Mouse (Mus musculus) limb, embryonic 11.5 days (tissue): ENCODE data around the gene Gm20696. TPM values are rescaled to one million over a fixed set of nuclear protein-coding genes. Genes with fewer than 3 reads are reported as not detected.

Experiments
- ATAC-seq: fragments of 200-750 bp; cut with Nextera tagmentation; 2 replicates; pipeline ENCODE4 v1.8.0; 2017; ENCODE audit warnings: low read depth; ENCODE audit not compliant: insufficient number of reproducible peaks, low FRiP score, low TSS enrichment
- DNase-seq: peaks from one replicate; pipeline ENCODE4 v3.0.0-alpha.2; 2015; ENCODE audit warnings: low spot score
- H3K27ac ChIP-seq: fragments of 300-500 bp; sonication (generic); replicated peaks from 2 replicates; pipeline ENCODE4 v1.5.1; 2014; ENCODE audit warnings: low read depth, mild to moderate bottlenecking, low read length
- H3K27me3 ChIP-seq: fragments of 300-500 bp; sonication (generic); 2 replicates; pipeline ENCODE4 v1.6.1; 2014; ENCODE audit warnings: mild to moderate bottlenecking, low read length, mixed read lengths; ENCODE audit not compliant: control insufficient read depth, insufficient read depth
- H3K36me3 ChIP-seq: fragments of 300-500 bp; sonication (generic); 2 replicates; pipeline ENCODE4 v1.6.1; 2014; ENCODE audit warnings: mild to moderate bottlenecking, low read length, moderate library complexity, mixed read lengths; ENCODE audit not compliant: control insufficient read depth, insufficient read depth
- H3K4me1 ChIP-seq: fragments of 300-500 bp; sonication (generic); 2 replicates; pipeline ENCODE4 v1.6.1; 2014; ENCODE audit warnings: low read length, mixed read lengths; ENCODE audit not compliant: control insufficient read depth, insufficient read depth
- H3K4me2 ChIP-seq: fragments of 300-500 bp; sonication (generic); 2 replicates; pipeline ENCODE4 v1.6.1; 2014; ENCODE audit warnings: low read depth, mild to moderate bottlenecking, moderate library complexity; ENCODE audit not compliant: severe bottlenecking
- H3K4me3 ChIP-seq: fragments of 300-500 bp; sonication (generic); 2 replicates; pipeline ENCODE4 v1.5.1; 2014; ENCODE audit warnings: low read depth, low read length
- H3K9ac ChIP-seq: fragments of 300-500 bp; sonication (generic); 2 replicates; pipeline ENCODE4 v1.6.1; 2014; ENCODE audit warnings: mild to moderate bottlenecking, low read length
- H3K9me3 ChIP-seq: fragments of 300-500 bp; sonication (generic); 2 replicates; pipeline ENCODE4 v1.6.1; 2016; ENCODE audit warnings: low read length; ENCODE audit not compliant: control insufficient read depth
- WGBS: fragments of 180-500 bp; shearing (Covaris S2); extraction: QIAGEN DNeasy Blood & Tissue Kit; methylation state at CpG from one replicate; pipeline ENCODE4 v1.1.7; 2014; 5-methylcytosine and 5-hydroxymethylcytosine counted together
- polyA plus RNA-seq: library from polyadenylated mRNA; unstranded; fragments of >200 nt; fragmentation: Nextera tagmentation; extraction: Ambion mirVana; gene quantifications from 2 replicates; pipeline ENCODE4 v1.2.1, GENCODE M21; 2014

Gene Gm20696
- polyA plus RNA-seq, 1 experiment from 2014 or later = 4.0 TPM

DNA sequence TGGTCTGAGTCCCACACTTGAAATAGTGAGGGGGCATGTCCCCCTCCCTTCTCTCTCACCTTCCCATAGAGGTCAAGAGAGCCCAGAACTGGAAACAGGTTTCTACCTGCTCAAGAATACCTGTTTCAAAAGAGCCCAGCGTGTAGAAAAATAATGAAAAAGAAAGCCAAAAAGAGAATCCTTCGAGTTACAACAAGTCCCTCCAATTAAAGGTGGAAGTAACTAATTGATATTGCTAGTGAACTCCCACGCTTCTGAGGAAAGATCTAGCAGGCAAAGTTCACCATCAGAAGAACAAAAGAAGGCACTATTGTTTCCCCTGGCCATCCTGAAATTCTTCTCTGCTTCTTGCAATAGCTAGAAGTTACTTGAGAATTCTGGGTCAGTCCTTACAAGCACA is 297.4 kb downstream of the Gm20696 start:
- no peak overlapping the region for H3K9ac ChIP-seq
- no peak overlapping the region for H3K4me3 ChIP-seq
- ATAC-seq = no peak
- no peak for DNase-seq
- no peaks in the 10 kb centered on the region for H3K27me3 ChIP-seq
- no peak overlapping the region for H3K27ac ChIP-seq
- H3K4me2 ChIP-seq = no peak overlapping the region
- H3K4me1 ChIP-seq = no peaks in the 10 kb centered on the region
- H3K9me3 ChIP-seq = no peaks in the 10 kb centered on the region
- H3K36me3 ChIP-seq = no peaks in the 10 kb centered on the region
- WGBS = 81% methylated on average over 3 of the region's 3 CpGs

DNA sequence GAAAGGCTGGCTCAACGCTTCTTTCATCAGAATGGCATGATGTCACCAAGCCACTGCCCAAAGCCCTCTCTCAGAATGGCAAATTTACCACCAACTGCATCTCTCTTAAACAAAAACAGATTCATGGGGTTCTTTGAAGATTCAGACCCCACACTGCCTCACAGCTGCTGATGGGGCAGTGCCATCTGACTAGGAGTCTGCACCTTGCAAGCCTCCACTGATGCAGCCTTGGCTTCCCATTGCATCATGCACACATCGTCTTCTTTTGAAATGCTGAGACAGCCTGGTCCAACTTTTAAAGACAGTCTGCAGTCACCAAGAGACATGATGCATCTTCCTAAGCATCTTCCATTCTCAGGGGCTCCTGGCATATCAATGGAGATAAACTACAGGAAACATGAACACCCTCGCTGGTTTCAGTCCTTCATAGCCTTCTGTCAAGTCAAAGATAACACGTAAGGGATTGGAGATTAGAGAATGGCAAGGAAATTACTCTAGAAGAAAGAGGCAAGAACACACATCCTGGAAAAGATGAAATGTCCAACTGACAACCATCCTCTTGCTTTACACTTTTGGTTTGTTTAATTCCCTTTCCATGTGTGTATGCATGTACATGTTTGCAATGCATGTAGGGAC is 298.4 kb downstream of the Gm20696 start:
- ATAC-seq (no peak), DNase-seq (no peak)
- H3K9me3 ChIP-seq = no peaks in the 10 kb centered on the region
- no peak overlapping the region for H3K9ac ChIP-seq
- no peaks in the 10 kb centered on the region for H3K4me1 ChIP-seq
- no peak overlapping the region for H3K4me2 ChIP-seq
- no peaks in the 10 kb centered on the region for H3K27me3 ChIP-seq
- WGBS = 81% methylated on average over 4 of the region's 4 CpGs
- H3K36me3 ChIP-seq = no peaks in the 10 kb centered on the region
- H3K27ac ChIP-seq = no peak overlapping the region
- no peak overlapping the region for H3K4me3 ChIP-seq

DNA sequence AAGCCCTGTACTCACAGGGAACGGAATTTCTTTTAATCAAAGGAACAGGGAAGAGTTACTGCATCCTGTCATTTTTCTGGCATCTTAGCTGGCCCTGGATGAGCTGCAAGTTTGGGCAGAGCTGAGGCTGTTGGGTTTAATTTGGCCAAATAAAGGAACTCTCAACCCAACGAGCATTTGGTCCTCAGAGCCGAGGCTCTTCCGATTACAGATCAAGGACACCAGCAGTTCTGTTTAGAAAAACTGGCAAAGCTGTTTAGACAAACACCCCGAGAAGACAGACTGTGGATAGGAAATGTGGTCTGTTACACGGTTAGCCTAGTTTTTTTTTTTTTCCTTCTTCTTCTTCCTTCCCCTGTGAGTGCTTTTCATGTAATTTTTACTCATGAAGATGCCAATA is 302.1 kb downstream of the Gm20696 start:
- no peaks in the 10 kb centered on the region for H3K4me1 ChIP-seq
- no peaks in the 10 kb centered on the region for H3K9me3 ChIP-seq
- no peaks in the 10 kb centered on the region for H3K27me3 ChIP-seq
- no peaks in the 10 kb centered on the region for H3K36me3 ChIP-seq
- no peak overlapping the region for H3K27ac ChIP-seq
- H3K4me2 ChIP-seq = no peak overlapping the region
- ATAC-seq (no peak), DNase-seq (no peak)
- WGBS = 50% methylated on average over 6 of the region's 6 CpGs
- H3K9ac ChIP-seq = no peak overlapping the region
- no peak overlapping the region for H3K4me3 ChIP-seq

GRCm38 (mm10) chr6:99360581-99360980 is 306.0 kb downstream of the Gm20696 start:
- 90% methylated on average over 4 of the region's 4 CpGs for WGBS

GRCm38 (mm10) chr6:99359765-99360499 is 306.7 kb downstream of the Gm20696 start:
- no peak overlapping the region for H3K27ac ChIP-seq
- 85% methylated on average over 6 of the region's 6 CpGs for WGBS
- no peak for DNase-seq

More at GRCm38 (mm10) chr6:99360581-99360980, 306.0 kb downstream of the Gm20696 start:
- DNase-seq = no peak
- H3K4me2 ChIP-seq = no peak overlapping the region
- no peak overlapping the region for H3K4me3 ChIP-seq
- H3K9ac ChIP-seq = no peak overlapping the region
- H3K36me3 ChIP-seq = no peaks in the 10 kb centered on the region
- no peaks in the 10 kb centered on the region for H3K4me1 ChIP-seq
- no peak for ATAC-seq
- H3K9me3 ChIP-seq = no peaks in the 10 kb centered on the region
- H3K27me3 ChIP-seq = no peaks in the 10 kb centered on the region
- no peak overlapping the region for H3K27ac ChIP-seq

GRCm38 (mm10) chr6:99359036-99359698 is 307.4 kb downstream of the Gm20696 start:
- H3K9me3 ChIP-seq = no peaks in the 10 kb centered on the region
- no peak overlapping the region for H3K27ac ChIP-seq
- 84% methylated on average over 9 of the region's 9 CpGs for WGBS
- H3K27me3 ChIP-seq = no peaks in the 10 kb centered on the region
- no peaks in the 10 kb centered on the region for H3K36me3 ChIP-seq
- H3K4me3 ChIP-seq = no peak overlapping the region
- H3K9ac ChIP-seq = no peak overlapping the region
- DNase-seq = no peak
- no peak overlapping the region for H3K4me2 ChIP-seq
- H3K4me1 ChIP-seq = no peaks in the 10 kb centered on the region
- ATAC-seq = no peak

More at GRCm38 (mm10) chr6:99359765-99360499, 306.7 kb downstream of the Gm20696 start:
- no peak overlapping the region for H3K4me2 ChIP-seq
- H3K4me1 ChIP-seq = no peaks in the 10 kb centered on the region
- H3K9me3 ChIP-seq = no peaks in the 10 kb centered on the region
- no peaks in the 10 kb centered on the region for H3K36me3 ChIP-seq
- no peak overlapping the region for H3K9ac ChIP-seq
- no peaks in the 10 kb centered on the region for H3K27me3 ChIP-seq
- no peak for ATAC-seq
- H3K4me3 ChIP-seq = no peak overlapping the region

DNA sequence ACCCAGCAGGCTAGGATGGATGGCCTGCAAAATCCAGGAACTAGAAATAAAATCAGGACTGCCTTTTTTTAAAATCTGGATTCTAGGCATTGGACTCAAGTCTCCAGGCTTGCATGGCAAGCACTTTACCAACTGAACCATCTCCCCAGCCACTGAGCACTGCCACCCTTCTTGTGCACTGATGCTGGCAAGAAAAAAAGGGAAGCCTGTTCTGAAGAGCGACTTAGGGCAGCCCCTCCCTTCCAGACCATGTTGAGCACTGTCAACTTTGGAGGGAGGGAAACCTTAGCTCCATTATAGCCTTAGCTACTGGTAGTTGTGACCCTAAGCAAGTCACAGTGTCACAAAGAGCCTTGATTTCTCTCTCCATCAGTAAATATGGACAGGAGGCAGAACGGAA is 308.7 kb downstream of the Gm20696 start:
- DNase-seq = no peak
- H3K9me3 ChIP-seq = no peaks in the 10 kb centered on the region
- no peak overlapping the region for H3K4me3 ChIP-seq
- no peaks in the 10 kb centered on the region for H3K4me1 ChIP-seq
- WGBS = 90% methylated on average over 2 of the region's 2 CpGs
- no peaks in the 10 kb centered on the region for H3K36me3 ChIP-seq
- no peak overlapping the region for H3K27ac ChIP-seq
- H3K9ac ChIP-seq = no peak overlapping the region
- ATAC-seq = no peak
- no peaks in the 10 kb centered on the region for H3K27me3 ChIP-seq
- H3K4me2 ChIP-seq = no peak overlapping the region

GRCm38 (mm10) chr6:99354338-99354737 is 312.3 kb downstream of the Gm20696 start:
- Histone ChIP-seq H3K27me3 (no peaks in the 10 kb centered on the region), H3K4me2 (no peak overlapping the region), H3K27ac (no peak overlapping the region)

More at GRCm38 (mm10) chr6:99354338-99354737, 312.3 kb downstream of the Gm20696 start:
- Histone ChIP-seq H3K9ac (no peak overlapping the region), H3K4me3 (no peak overlapping the region), H3K4me1 (no peaks in the 10 kb centered on the region), H3K9me3 (no peaks in the 10 kb centered on the region), H3K36me3 (no peaks in the 10 kb centered on the region)
- DNase-seq (no peak), ATAC-seq (no peak)
- 38% methylated on average over 2 of the region's 2 CpGs for WGBS
